Mouse (Mus musculus): Measurements from ENCODE around the gene Atxn7l1.
"Not testable (repeated sequence)": the region's sequence is repeated elsewhere in the genome, so short reads cannot be mapped to it uniquely, and the experiment has no call there.

Gene Atxn7l1

GRCm38 (mm10) chr12:33149544-33150190 is 2.2 kb downstream of the Atxn7l1 start:
- no peak for DNase-seq (ENCODE audit: low spot score in 2 of 2)

- no peak for DNase-seq (ENCODE audit: low spot score in 2 of 2)
Measured at GRCm38 (mm10) chr12:33153131-33153530, 5.6 kb downstream of the Atxn7l1 start.

- DNase-seq (ENCODE audit: low spot score in 2 of 2): no peak
Measured at GRCm38 (mm10) chr12:33153850-33154249, 6.4 kb downstream of the Atxn7l1 start.

GRCm38 (mm10) chr12:33154732-33155131 is 7.2 kb downstream of the Atxn7l1 start:
- no peak for DNase-seq (ENCODE audit: low spot score in 2 of 2)

- DNase-seq (ENCODE audit: low spot score in 2 of 2): no peak
Measured at GRCm38 (mm10) chr12:33156334-33157018, 9.0 kb downstream of the Atxn7l1 start.

- DNase-seq (ENCODE audit: low spot score in 2 of 2): no peak
Measured at GRCm38 (mm10) chr12:33158256-33158655, 10.8 kb downstream of the Atxn7l1 start.

- DNase-seq (ENCODE audit: low spot score in 2 of 2): no peak
Measured at GRCm38 (mm10) chr12:33160406-33160805, 12.9 kb downstream of the Atxn7l1 start.

GRCm38 (mm10) chr12:33162541-33162940 is 15.0 kb downstream of the Atxn7l1 start:
- no peak for DNase-seq (ENCODE audit: low spot score in 2 of 2)

GRCm38 (mm10) chr12:33164019-33164418 is 16.5 kb downstream of the Atxn7l1 start:
- not testable (repeated sequence) for DNase-seq (ENCODE audit: low spot score in 2 of 2)

- no peak for DNase-seq (ENCODE audit: low spot score in 2 of 2)
Measured at GRCm38 (mm10) chr12:33166712-33167111, 19.2 kb downstream of the Atxn7l1 start.

GRCm38 (mm10) chr12:33167545-33167944 is 20.1 kb downstream of the Atxn7l1 start:
- no peak for DNase-seq (ENCODE audit: low spot score in 2 of 2)

GRCm38 (mm10) chr12:33168491-33168890 is 21.0 kb downstream of the Atxn7l1 start:
- no peak for DNase-seq (ENCODE audit: low spot score in 2 of 2)

- DNase-seq (ENCODE audit: low spot score in 2 of 2): no peak
Measured at GRCm38 (mm10) chr12:33169777-33170494, 22.4 kb downstream of the Atxn7l1 start.

GRCm38 (mm10) chr12:33170822-33171221 is 23.3 kb downstream of the Atxn7l1 start:
- DNase-seq (ENCODE audit: low spot score in 2 of 2): no peak

- no peak for DNase-seq (ENCODE audit: low spot score in 2 of 2)
Measured at GRCm38 (mm10) chr12:33172926-33173325, 25.4 kb downstream of the Atxn7l1 start.

GRCm38 (mm10) chr12:33173720-33174141 is 26.2 kb downstream of the Atxn7l1 start:
- DNase-seq (ENCODE audit: low spot score in 2 of 2): no peak

- no peak for DNase-seq (ENCODE audit: low spot score in 2 of 2)
Measured at GRCm38 (mm10) chr12:33174171-33174570, 26.7 kb downstream of the Atxn7l1 start.

- no peak for DNase-seq (ENCODE audit: low spot score in 2 of 2)
Measured at GRCm38 (mm10) chr12:33174675-33175357, 27.3 kb downstream of the Atxn7l1 start.

GRCm38 (mm10) chr12:33175621-33176554 is 28.4 kb downstream of the Atxn7l1 start:
- DNase-seq (ENCODE audit: low spot score in 2 of 2): no peak

GRCm38 (mm10) chr12:33176555-33176900 is 29.0 kb downstream of the Atxn7l1 start:
- no peak for DNase-seq (ENCODE audit: low spot score in 2 of 2)

- no peak for DNase-seq (ENCODE audit: low spot score in 2 of 2)
Measured at GRCm38 (mm10) chr12:33180421-33180820, 32.9 kb downstream of the Atxn7l1 start.
